Mouse (Mus musculus): ENCODE measurements around the gene Gfy. TPM values are rescaled to one million over a fixed set of nuclear protein-coding genes. Genes with fewer than 3 reads are reported as not detected.
"Not testable (repeated sequence)": the region's sequence is repeated elsewhere in the genome, so short reads cannot be mapped to it uniquely, and the experiment has no call there.

Gene Gfy
- polyA plus RNA-seq, 1 experiment: not detected

DNA sequence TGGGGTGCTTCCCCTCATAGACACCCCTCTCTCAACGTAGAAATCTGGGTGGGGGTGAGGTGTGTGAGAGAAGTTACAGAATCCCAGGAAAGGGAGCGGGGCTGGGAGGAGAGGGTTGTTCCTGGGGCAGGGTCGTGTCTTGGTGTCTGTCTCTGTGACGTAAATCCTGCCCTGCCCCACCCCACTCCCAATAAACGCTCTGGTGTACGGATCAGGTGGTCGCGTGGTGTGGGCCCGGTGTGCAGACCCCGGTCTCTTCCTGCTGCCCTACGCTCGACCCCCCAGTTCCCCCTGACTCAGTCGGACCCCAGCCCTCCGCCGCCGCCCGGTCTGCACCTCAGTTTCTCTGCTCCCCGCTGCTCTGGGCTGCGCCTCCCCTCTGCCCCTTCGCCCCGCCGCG, 3.4 kb downstream of the Gfy start:
- no peak overlapping the region for H3K4me3 ChIP-seq (ENCODE audit: insufficient read depth, low read depth, low read length)
- no peak for TF ChIP-seq POLR2A (IDR thresholded peaks at IDR 0.05; ENCODE audit: insufficient read depth, low read depth, low read length)
- no peak for TF ChIP-seq CTCF (IDR thresholded peaks at IDR 0.05; ENCODE audit: insufficient read depth, low read depth, low read length)
- H3K4me1 ChIP-seq (ENCODE audit: control insufficient read depth, insufficient read depth, low read length): peaks cover 6% of the 10 kb centered on the region
- H3K27ac ChIP-seq (ENCODE audit: insufficient read depth, low read depth, low read length): no peak overlapping the region
- 2% methylated on average over 23 of the region's 23 CpGs for WGBS

DNA sequence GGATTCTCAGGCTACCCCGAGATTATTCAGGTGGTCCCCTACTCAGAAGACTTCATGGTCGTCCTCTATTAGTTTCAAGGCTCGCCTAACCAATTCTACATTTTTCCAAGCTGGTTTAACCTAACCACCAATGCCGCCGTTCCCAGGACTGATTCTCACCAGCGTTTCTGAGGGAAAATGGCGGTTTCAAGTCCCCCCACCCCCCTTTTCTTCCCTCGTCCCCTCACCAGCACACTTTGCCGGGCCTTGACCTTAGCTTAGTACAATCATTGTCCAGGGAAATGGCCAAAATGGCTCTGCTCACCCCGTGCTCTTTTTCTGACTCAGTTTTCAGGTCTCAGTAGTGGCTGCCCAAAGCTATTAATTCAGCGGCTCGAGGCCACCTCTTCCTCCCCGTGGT, 4.0 kb downstream of the Gfy start:
- Histone ChIP-seq H3K4me1 (ENCODE audit: control insufficient read depth, insufficient read depth, low read length) (peaks cover 6% of the 10 kb centered on the region), H3K27ac (ENCODE audit: insufficient read depth, low read depth, low read length) (no peak overlapping the region), H3K4me3 (ENCODE audit: insufficient read depth, low read depth, low read length) (no peak overlapping the region)
- WGBS: 4% methylated on average over 13 of the region's 13 CpGs
- TF ChIP-seq POLR2A (IDR thresholded peaks at IDR 0.05; ENCODE audit: insufficient read depth, low read depth, low read length) (no peak), CTCF (IDR thresholded peaks at IDR 0.05; ENCODE audit: insufficient read depth, low read depth, low read length) (no peak)

DNA sequence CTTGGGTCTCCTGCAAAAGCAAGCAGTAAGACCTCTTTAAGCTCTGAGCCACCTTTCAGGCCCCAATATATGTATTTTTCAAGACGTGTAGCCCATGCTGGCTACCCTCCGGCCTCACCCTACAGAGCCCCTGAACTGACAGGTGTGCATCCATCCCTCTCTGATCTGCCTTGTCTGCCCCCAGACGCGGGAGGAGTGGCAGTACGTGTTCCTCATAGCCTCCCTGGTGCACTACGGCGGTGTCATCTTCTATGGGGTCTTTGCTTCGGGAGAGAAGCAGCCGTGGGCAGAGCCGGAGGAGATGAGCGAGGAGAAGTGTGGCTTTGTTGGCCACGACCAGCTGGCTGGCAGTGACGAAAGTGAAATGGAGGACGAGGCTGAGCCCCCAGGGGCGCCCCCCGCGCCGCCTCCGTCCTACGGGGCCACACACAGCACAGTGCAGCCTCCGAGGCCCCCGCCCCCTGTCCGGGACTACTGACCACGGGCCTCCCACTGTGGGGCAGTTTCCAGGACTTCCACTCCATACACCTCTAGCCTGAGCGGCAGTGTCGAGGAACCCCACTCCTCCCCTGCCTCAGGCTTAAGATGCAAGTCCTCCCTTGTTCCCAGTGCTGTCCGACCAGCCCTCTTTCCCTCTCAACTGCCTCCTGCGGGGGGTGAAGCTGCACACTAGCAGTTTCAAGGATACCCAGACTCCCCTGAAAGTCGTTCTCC, 4.6 kb downstream of the Gfy start:
- TF ChIP-seq CTCF (IDR thresholded peaks at IDR 0.05; ENCODE audit: insufficient read depth, low read depth, low read length): no peak
- no peak for TF ChIP-seq POLR2A (IDR thresholded peaks at IDR 0.05; ENCODE audit: insufficient read depth, low read depth, low read length)
- peaks cover 6% of the 10 kb centered on the region for H3K4me1 ChIP-seq (ENCODE audit: control insufficient read depth, insufficient read depth, low read length)
- H3K27ac ChIP-seq (ENCODE audit: insufficient read depth, low read depth, low read length): no peak overlapping the region
- WGBS: 6% methylated on average over 29 of the region's 29 CpGs
- no peak overlapping the region for H3K4me3 ChIP-seq (ENCODE audit: insufficient read depth, low read depth, low read length)

DNA sequence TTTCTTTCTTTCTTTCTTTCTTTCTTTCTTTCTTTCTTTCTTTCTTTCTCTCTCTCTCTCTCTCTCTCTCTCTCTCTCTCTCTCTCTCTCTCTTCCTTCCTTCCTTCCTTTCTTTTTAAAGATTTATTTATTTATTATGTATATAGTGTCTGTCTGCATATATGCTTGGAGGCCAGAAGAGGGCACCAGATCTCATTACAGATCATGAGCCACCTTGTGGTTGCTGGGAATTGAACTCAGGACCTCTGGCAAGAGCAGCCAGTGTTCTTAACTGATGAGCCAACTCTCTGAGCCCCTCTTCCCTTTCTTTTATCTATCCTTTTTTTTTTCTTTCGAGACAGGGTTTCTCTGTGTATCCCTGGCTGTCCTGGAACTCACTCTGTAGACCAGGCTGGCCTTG, 5.6 kb downstream of the Gfy start:
- not testable (repeated sequence) for H3K27ac ChIP-seq (ENCODE audit: insufficient read depth, low read depth, low read length); H3K4me3 ChIP-seq (ENCODE audit: insufficient read depth, low read depth, low read length); H3K4me1 ChIP-seq (ENCODE audit: control insufficient read depth, insufficient read depth, low read length)
- WGBS: 66% methylated on average over 1 of the region's 1 CpGs

DNA sequence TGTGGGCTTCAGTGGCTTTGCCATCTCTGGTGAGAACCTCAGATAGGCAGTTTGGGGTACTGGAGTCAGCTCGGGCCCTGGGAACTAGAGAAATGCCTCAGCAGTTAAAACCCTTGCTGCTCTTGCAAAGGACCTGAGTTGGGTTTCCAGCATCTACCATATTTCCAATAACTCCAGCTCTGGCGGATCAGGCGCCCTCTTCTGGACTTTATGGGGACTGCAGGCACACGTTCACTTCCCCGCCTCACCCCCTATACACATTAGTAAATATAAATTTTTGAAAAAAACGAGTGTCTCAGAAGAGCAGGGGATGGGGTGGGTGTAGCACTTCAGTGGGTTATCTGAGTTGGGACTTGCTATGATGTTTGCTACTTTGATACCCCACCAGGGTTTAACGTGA, 6.4 kb downstream of the Gfy start:
- H3K27ac ChIP-seq (ENCODE audit: insufficient read depth, low read depth, low read length): no peak overlapping the region
- TF ChIP-seq POLR2A (IDR thresholded peaks at IDR 0.05; ENCODE audit: insufficient read depth, low read depth, low read length) (no peak), CTCF (IDR thresholded peaks at IDR 0.05; ENCODE audit: insufficient read depth, low read depth, low read length) (no peak)
- H3K4me3 ChIP-seq (ENCODE audit: insufficient read depth, low read depth, low read length): no peak overlapping the region
- WGBS: 60% methylated on average over 7 of the region's 7 CpGs
- H3K4me1 ChIP-seq (ENCODE audit: control insufficient read depth, insufficient read depth, low read length): peaks cover 11% of the 10 kb centered on the region

DNA sequence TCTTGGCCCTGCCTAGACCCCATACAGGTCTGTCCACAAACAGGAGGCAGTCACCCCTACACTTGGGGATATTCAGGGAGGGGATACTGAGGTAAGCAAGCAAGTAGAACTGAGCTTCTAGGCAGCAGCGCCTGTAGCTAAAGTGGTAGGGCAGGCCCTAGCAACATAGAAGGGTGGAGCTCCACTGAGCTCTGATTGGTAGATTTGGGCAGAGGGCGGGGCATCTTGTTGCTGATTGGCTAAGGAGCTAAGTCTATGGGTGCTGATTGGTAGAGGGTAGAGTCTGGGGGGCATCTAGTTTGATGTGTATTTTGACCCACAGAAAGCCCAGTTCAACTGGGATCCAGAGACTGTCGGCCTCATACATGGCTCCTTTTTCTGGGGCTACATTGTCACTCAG, 9.9 kb downstream of the Gfy start:
- no peak for TF ChIP-seq CTCF (IDR thresholded peaks at IDR 0.05; ENCODE audit: insufficient read depth, low read depth, low read length)
- TF ChIP-seq POLR2A (IDR thresholded peaks at IDR 0.05; ENCODE audit: insufficient read depth, low read depth, low read length): no peak
- Histone ChIP-seq H3K27ac (ENCODE audit: insufficient read depth, low read depth, low read length) (no peak overlapping the region), H3K4me3 (ENCODE audit: insufficient read depth, low read depth, low read length) (no peak overlapping the region), H3K4me1 (ENCODE audit: control insufficient read depth, insufficient read depth, low read length) (peaks cover 5% of the 10 kb centered on the region; the same call in 1 of the 2 replicates)
- 88% methylated on average over 3 of the region's 3 CpGs for WGBS

DNA sequence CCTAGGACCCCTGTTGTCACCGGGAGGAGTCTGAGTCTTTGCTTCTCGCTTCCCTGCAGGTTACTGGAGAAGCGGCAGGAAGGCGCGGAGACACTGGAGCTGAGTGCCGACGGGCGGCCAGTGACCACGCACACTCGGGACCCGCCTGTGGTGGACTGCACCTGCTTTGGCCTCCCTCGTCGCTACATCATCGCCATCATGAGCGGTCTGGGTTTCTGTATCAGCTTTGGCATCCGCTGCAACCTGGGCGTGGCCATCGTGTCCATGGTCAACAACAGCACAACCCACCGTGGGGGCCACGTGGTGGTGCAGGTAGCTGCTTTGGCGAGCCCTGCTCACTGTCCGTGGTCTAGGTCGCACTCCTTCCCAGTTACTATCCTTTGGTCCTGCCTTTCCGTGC, 10.7 kb downstream of the Gfy start:
- Histone ChIP-seq H3K4me3 (ENCODE audit: insufficient read depth, low read depth, low read length) (no peak overlapping the region), H3K27ac (ENCODE audit: insufficient read depth, low read depth, low read length) (no peak overlapping the region), H3K4me1 (ENCODE audit: control insufficient read depth, insufficient read depth, low read length) (peaks cover 5% of the 10 kb centered on the region; the same call in 1 of the 2 replicates)
- TF ChIP-seq CTCF (IDR thresholded peaks at IDR 0.05; ENCODE audit: insufficient read depth, low read depth, low read length): no peak
- TF ChIP-seq POLR2A (IDR thresholded peaks at IDR 0.05; ENCODE audit: insufficient read depth, low read depth, low read length): no peak
- 8% methylated on average over 24 of the region's 24 CpGs for WGBS

DNA sequence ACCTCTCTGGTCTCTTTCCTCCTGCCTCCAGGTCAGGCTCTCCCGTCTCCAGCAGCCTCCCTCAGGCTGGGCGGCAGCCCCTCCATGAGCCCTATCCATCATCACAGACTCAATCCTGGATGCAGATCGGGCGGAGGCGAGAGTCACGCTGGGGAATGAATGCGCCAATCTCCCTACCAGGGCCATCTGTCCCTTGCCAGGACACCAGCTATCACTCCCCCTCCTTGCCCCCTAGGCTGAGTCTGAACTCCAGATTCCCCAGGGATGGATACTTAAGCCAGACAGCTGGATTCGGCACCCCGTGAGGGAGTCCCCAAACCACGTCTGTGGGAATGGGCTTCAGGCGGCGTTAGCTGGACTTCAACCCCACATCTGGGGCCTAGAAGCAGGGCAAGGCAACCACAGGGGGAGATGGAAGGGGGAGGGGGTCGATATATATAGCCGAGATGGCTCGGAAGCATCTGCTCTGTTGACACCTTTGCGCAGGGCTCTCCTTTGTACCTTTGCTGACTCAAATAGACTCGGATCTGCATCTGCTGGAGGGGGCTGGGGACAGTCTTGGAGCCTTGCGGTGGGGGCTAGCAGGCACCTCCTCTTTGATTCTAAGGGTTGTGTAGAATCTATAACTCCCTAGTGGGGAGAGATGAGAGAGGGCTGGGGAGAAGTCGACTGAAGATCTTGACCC, 11.5 kb downstream of the Gfy start:
- 7% methylated on average over 19 of the region's 19 CpGs for WGBS
- Histone ChIP-seq H3K27ac (ENCODE audit: insufficient read depth, low read depth, low read length) (no peak overlapping the region), H3K4me1 (ENCODE audit: control insufficient read depth, insufficient read depth, low read length) (peaks cover 5% of the 10 kb centered on the region; the same call in 1 of the 2 replicates), H3K4me3 (ENCODE audit: insufficient read depth, low read depth, low read length) (no peak overlapping the region)
- TF ChIP-seq POLR2A (IDR thresholded peaks at IDR 0.05; ENCODE audit: insufficient read depth, low read depth, low read length): no peak
- TF ChIP-seq CTCF (IDR thresholded peaks at IDR 0.05; ENCODE audit: insufficient read depth, low read depth, low read length): no peak

DNA sequence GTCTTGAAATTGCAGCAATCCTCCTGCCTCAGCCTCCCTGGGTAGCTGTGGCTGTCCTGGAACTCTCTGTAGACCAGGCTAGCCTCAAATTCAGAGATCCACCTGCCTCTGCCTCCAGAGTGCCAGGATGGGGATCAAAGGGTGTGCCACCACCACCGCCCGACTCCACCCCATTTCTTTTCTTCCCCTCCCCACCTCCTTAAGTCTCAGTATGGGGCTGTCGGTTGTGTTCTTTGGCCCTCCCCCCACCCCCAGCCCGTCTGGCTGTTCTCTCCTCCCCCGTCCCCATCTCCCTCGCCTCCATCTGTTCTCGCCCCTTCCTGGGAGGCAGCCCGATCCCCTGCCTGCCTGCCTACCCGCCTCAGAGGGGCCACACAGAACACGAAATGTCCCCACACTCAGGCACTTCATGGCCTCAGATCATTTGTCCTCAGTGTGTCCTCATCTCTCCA, 12.4 kb downstream of the Gfy start:
- TF ChIP-seq CTCF (IDR thresholded peaks at IDR 0.05; ENCODE audit: insufficient read depth, low read depth, low read length) (no peak), POLR2A (IDR thresholded peaks at IDR 0.05; ENCODE audit: insufficient read depth, low read depth, low read length) (no peak)
- Histone ChIP-seq H3K4me1 (ENCODE audit: control insufficient read depth, insufficient read depth, low read length) (peaks cover 11% of the 10 kb centered on the region), H3K27ac (ENCODE audit: insufficient read depth, low read depth, low read length) (no peak overlapping the region), H3K4me3 (ENCODE audit: insufficient read depth, low read depth, low read length) (no peak overlapping the region)
- whole genome bisulfite sequencing: 24% methylated on average over 9 of the region's 10 CpGs
